Mouse (Mus musculus) CH12.LX (cell line): ENCODE data around the gene Fam207a.

Experiments used
- JUND ChIP-seq: conservative IDR thresholded peaks from 2 replicates; pipeline ENCODE4 v1.6.1; 2011; ENCODE audit warnings: low read depth, low read length, improper control_type of control experiment
- MYC ChIP-seq: IDR thresholded peaks from 2 replicates; pipeline ENCODE4 v1.6.1; 2011; ENCODE audit warnings: low read depth, mild to moderate bottlenecking, improper control_type of control experiment, low read length

DNA sequence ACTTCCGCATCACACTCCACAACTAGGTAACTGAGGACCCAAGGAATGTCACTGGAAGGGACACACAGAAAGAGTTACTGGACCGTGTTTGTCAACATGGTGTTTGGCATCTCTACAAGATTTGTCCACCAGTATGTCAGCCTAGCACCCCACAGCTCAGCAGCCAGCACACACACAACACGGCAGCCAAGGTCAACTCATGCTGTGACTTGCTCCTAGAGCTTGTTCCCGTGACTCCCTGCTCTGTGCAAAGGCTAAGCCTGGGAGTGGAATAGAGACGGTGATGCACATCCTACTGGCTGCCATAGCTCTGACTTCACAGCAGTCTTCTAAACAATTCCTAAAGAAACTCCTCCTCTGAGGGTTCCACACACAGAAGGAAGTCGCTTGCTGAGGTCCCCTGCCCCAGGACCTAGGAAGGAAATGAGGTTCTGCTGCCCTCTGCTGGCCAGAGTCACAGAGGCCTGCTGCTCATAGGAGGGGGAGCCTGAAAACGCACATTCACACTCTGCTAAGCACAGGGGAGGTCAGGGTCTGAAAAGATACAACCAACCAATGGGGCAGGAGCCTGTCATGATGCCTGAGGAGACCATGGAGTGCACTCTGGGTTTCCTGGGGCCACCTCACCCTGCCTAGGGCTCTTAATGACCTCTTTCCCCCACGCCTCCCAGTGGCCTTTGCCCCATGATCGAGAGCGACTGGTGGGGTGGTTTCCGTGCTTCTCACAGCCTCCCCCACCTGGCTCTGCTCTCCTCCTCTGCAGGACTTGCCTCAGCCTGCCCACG is 6.0 kb downstream of the Fam207a start:
- TF ChIP-seq MYC (0 out of 2 replicates have a peak, but pooled peaks have one; percentile 19), JUND (no peak)
